Mouse (Mus musculus): ENCODE data around the gene Abcf2. TPM values are rescaled to one million over a fixed set of nuclear protein-coding genes. Genes with fewer than 3 reads are reported as not detected.
"Not testable (repeated sequence)": the region's sequence is repeated elsewhere in the genome, so short reads cannot be mapped to it uniquely, and the experiment has no call there.

Gene Abcf2
- total RNA-seq, 1 experiment from 2014 or later = 40.4 TPM

DNA sequence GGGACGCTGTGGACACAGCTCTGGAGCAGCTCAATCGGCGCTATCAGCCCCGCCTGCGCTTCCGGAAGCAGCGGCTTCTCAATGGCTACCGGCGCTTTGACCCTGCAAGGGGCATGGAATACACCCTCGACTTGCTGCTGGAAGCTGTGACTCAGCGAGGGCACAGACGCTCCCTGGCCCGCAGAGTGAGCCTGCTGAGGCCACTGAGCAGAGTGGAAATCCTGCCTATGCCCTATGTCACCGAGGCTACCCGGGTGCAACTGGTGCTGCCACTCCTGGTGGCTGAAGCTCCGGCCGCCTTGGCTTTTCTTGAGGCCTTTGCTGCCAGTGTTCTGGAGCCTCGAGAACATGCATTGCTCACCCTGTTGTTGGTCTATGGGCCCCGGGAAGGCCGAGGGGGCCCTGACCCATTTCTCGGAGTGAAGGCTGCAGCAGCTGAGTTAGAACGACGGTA lies 14.0 kb upstream of the Abcf2 start:
- no peak for ATAC-seq (ENCODE audit: extremely low read depth, insufficient number of reproducible peaks, low FRiP score, poor library complexity, severe bottlenecking)

DNA sequence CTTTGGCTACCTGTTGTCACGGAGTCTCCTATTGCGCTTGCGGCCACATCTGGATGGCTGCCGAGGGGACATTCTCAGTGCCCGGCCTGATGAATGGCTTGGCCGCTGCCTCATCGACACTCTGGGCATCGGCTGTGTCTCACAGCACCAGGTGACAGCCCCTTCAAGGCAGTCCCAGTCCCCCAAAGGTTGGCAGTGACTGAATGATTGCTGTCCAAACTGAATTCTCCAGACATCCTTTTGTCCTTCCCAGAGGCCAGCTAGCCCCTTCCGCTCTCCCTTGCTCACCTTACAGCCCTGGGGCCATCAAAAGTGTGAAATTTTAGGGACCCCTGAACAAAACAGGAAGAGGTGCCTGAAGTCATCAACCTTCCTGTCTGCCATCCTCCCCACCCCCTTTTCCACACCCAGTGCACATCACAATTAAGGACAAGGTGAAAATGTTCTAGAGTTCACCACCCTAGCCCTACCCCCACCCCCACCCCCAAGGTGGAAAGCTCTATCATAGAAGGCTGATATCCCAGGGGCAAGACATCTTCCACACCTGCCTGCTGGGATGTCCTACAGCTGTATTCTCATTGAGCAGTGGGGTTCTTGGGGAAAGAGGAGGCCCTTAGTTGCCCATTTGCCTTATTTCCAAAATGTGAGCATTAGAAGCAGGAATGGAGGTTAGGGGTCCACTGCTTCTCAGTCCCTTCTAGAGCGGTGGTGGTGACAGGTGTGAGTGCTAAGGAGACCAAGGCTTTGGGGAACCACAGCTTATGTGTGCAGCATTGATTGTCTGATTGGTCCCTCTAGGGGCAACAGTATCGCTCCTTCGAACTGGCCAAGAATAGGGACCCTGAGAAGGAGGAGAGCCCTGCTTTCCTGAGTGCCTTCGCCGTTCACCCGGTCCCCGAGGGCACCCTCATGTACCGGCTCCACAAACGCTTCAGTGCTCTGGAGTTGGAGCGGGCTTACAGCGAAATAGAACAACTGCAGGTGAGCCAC lies 12.5 kb upstream of the Abcf2 start:
- no peak for ATAC-seq (ENCODE audit: extremely low read depth, insufficient number of reproducible peaks, low FRiP score, poor library complexity, severe bottlenecking)

DNA sequence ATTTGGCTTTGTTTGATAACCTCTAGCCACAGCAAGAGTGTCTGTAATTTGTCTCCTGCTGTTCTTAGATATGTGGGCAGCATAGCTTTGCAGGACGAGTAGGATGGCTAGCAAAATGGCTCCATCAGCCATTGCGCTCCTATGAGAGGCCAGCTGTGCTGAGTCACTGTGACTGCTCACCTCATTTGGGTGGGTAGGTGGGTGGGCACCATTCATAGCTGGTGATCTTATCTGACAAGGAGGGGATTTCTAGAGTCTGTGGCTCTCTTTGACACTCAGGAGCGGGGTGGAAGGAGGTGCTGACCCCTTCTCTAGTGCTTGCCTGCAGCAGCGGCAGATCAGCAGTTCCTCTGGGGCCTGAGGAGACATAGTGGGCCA lies 9.9 kb upstream of the Abcf2 start:
- no peak for ATAC-seq (ENCODE audit: extremely low read depth, insufficient number of reproducible peaks, low FRiP score, poor library complexity, severe bottlenecking)

DNA sequence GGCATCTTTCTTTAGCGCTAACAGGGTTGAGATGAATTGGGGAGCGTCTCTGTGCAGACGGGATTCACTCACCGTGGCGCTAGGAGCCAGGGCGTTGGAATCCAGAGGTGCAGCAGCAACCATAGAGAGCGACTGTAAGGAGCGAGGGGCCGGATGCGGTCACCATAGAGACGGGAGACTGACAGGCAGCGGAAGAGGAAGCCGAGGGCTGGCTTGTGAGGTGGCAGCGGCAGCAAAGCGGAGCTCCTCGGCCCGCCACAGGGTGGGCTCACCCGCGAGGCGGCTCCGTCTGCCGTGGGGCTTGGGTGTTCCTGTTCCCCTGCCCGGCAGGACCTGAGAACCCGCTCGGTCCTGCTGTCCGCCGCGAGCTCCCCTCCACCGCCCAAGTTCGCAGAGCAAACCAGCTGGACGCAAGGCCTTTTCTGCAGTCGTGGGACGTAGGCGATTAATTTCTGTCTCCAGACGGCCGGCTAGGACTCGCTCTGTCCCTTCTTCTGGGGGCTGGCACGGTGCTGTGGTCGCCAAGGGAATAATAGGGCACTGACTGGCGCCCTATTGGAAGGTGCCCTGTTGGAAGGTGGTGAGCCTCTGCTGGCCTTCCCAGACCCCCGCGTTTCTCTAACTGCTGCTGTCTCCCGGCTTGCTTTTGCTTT lies 9.4 kb upstream of the Abcf2 start, which contains the start of gene Chpf2:
Gene Chpf2 (plus strand): TSS at position 195 of the 653 bp plus-strand sequence.
- ATAC-seq (ENCODE audit: extremely low read depth, insufficient number of reproducible peaks, low FRiP score, poor library complexity, severe bottlenecking) = peak; percentile 92

DNA sequence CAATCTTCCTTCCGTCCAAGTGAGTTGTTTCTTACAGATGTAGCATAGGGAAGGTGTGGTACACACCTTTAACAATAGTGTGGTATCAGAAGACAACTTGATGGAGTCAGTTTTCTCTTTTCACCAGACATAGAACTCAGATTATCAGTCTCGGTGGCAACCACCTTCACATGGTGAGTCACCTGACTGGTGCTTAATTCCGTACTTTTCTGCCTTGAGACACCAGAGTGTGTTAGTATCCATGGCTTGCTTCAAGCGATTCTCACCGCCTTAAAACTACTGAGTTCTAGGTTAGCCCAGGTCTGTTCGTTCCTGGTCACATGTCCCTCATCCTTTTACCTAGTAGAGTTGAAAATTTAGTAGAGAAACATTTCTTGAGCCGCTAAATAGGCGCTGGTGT lies 8.8 kb upstream of the Abcf2 start:
- no peak for ATAC-seq (ENCODE audit: extremely low read depth, insufficient number of reproducible peaks, low FRiP score, poor library complexity, severe bottlenecking)

DNA sequence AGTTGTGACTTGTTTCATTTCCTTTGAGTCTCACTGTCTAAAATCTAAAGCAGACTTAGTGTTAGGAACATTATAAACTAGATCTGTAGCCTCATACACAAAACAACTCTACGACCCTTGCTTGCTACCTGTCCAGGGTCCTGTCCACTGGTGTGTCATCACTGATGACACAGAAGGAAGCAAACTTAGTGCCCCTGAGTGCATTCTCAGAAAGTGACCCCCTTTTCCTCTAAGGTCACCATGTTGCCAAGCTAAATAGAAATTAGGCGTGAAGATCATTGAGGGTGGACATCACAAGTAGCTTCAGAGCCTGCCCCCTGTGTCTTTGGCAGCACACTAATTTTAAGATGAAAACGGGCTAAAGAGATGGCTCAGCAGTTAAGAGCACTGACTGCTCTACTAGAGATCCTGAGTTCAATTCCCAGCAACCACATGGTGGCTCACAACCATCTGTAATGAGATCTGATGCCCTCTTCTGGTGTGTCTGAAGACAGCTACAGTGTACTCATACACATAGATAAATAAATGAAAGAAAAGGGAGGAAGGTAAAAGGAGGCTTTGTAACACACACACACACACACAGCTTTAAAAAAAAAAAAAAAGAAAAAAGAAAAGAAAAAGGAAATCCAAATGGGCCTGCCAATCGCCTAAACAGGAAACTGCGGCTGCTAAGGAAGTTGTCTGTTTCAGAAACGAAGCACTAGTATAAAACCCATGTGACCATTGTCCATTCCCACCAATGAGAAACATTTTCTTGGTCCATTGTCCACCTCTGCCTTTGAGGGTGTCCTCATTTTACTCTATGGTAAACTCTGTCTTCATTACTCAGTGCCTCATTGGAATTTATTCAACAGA lies 1.1 kb upstream of the Abcf2 start:
- ATAC-seq (ENCODE audit: extremely low read depth, insufficient number of reproducible peaks, low FRiP score, poor library complexity, severe bottlenecking) = no peak

DNA sequence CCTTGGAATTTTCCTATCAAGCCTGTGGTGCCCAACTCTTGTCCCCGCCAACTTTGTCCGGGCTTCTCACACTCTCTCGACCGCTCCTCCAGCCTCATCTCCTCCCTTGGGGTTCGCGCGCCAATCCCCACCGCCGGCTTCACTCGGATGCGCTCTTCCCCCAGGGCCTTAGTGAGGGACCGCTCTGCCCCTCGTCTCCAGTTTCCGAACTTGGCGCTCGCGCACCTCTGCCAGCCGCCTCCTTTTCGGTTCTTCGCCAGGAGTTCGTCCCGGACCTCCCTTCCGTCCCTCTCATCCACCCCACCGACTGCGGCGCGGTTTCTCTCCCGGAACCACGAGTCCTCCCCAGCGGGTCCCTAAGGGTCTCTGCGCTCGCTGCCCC lies 475 bp downstream of the Abcf2 start:
- ATAC-seq (ENCODE audit: extremely low read depth, insufficient number of reproducible peaks, low FRiP score, poor library complexity, severe bottlenecking) = no peak

DNA sequence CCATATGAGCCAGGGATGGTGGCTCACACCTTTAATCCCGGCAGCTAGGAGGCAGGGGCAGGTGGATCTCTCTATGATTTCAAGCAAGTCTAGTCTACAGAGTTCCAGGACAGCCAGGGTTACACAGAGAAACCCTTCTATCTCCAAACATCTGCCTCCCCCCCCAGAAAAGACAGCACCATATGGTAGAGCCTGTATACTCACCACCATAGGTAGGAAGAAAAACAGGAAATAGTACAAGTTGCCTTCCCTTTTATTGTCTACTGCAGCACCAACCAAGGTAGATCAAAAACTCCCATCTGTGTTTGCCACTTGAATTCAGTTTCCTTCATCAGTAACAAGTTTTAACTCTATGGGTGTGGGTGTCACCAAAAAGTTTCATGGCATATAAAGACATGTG lies 1.3 kb downstream of the Abcf2 start:
- no peak for ATAC-seq (ENCODE audit: extremely low read depth, insufficient number of reproducible peaks, low FRiP score, poor library complexity, severe bottlenecking)

DNA sequence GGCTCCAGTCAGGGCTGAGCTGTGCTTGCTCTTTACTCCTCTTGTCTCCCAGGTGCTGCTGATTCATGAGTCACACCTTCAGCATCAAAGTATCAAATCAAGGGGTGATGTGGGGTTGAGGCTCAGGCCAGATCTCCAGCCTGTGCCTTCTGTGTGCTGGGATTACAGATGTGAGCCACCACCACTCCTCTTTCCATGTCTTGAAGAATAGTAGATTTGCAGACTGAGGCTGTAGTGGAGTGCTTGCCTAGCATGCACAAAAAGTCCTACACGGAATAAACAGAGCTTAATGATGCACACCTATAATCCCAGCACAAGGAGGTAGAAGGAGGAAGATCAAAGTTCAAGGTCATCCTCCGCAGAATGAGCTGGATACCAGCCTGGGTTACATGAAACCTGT lies 20.6 kb downstream of the Abcf2 start, which contains the start of gene 4931409K22Rik:
Gene 4931409K22Rik (minus strand): TSS at position 101 of the 400 bp plus-strand sequence.
- ATAC-seq (ENCODE audit: extremely low read depth, insufficient number of reproducible peaks, low FRiP score, poor library complexity, severe bottlenecking) = no peak

DNA sequence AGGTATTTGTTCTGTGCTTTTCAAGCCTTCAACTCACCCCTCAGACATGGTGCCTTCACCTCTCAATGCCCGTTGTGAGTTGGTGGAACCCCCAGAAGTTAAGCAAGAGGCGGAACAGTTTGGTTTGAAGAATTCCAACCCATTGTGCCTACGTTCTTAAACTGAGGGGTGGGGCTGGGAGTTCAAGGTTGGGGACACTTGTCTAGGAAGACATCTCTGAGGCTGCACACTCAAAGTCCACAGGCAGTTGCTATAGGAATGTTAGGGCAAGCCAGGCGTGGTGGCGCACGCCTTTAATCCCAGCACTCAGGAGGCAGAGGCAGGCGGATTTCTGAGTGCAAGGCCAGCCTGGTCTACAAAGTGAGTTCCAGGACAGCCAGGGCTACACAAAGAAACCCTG lies 21.9 kb downstream of the Abcf2 start:
- ATAC-seq (ENCODE audit: extremely low read depth, insufficient number of reproducible peaks, low FRiP score, poor library complexity, severe bottlenecking) = not testable (repeated sequence)

DNA sequence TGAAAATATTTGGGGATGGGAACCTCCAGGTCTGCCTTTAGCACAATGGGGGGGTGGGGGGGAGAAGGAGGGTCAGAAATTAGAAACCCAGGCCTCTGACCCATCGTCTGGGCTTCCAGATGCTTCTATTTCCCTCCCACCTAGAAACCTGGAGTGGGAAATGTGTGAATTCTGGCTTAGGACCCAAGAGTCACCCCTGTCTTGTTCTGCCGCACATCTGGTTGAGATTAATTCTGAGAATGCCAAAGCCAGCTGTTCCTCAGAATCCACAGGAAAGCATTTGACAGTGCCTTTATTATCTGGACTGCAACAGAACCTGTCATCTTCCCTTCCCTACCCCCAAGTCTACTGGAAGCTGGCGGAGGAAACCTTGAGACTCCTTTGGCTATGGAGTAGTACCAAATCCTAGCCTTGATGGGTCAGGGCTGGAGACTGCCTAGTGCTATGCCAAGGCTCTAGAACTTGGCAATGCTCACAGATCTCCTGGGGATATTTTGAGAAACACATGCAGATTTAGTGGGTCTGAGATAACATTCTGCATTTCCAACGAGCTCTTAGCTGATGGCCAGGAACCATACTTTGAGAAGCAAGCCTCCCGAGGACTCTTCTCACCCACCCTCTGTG lies 23.5 kb downstream of the Abcf2 start:
- ATAC-seq (ENCODE audit: extremely low read depth, insufficient number of reproducible peaks, low FRiP score, poor library complexity, severe bottlenecking) = no peak

DNA sequence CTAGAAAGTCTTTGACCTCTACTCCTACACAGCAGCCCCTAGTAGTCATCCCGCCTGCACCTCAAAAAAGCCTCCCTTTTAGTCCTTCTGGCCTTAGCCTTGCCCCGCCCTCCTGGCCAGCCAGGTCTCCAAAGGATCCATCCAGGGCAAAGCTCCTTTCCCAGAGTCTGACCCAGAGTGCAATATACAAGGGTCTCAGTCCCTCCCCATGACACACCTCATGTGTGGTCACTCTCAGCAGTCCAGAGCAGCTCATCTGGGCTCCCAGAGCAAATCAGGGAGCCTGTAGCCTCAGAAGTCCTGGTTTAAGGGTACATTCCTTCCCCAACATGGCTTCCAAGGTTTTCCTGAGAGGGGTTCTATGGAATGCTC lies 26.0 kb downstream of the Abcf2 start:
- ATAC-seq (ENCODE audit: extremely low read depth, insufficient number of reproducible peaks, low FRiP score, poor library complexity, severe bottlenecking) = no peak

DNA sequence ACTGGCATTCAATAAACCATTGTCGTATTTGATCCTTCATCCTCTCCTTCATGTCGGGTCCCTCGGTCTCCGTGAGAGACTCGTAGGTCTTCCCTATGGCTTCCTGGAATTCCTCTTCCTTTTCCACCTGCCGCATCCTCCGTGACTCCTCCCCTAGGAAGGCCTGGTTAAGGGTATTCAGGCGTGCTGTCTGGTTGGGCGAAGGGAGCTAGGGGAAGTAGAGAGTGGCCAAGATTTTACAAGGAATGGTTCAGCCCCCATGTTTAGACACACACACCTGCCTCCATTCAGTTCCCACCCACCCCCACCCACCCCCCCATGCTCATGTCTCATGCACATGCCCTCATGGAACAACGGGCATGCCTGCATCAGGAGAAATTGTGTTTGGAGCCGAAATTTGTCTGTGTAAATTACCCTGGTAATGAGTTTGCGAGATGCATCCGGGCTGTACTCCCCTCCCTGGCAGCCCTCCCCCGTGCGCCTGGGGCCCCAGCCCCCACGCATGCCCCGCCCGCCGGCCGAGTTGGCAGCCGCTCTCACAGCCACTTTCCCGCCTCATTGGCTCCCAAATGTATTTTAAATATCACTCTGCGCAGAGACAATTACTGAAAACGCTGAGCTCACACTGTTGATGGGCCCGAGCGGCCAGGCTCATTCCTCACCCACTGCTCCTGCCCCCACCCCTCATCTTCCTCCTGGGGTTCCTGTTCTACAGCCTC lies 26.5 kb downstream of the Abcf2 start:
- ATAC-seq (ENCODE audit: extremely low read depth, insufficient number of reproducible peaks, low FRiP score, poor library complexity, severe bottlenecking) = no peak

DNA sequence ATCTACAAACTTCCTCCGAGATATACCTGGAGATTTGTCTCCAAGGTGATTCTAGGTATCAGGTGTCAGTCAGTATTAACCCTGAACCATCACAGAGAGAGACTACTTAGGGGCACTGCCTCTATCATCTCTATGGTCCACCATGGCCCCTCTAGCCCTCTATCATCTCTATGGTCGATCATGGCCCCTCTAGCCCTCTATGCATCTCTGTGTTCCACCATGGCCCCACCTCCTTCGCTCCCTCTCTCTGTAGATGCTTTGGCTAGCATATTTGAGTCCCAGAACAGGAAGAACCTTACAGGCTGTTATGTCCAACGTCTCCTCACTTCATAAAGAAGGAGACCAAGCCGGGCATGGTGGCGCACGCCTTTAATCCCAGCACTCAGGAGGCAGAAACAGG lies 34.6 kb downstream of the Abcf2 start:
- ATAC-seq (ENCODE audit: extremely low read depth, insufficient number of reproducible peaks, low FRiP score, poor library complexity, severe bottlenecking) = no peak

DNA sequence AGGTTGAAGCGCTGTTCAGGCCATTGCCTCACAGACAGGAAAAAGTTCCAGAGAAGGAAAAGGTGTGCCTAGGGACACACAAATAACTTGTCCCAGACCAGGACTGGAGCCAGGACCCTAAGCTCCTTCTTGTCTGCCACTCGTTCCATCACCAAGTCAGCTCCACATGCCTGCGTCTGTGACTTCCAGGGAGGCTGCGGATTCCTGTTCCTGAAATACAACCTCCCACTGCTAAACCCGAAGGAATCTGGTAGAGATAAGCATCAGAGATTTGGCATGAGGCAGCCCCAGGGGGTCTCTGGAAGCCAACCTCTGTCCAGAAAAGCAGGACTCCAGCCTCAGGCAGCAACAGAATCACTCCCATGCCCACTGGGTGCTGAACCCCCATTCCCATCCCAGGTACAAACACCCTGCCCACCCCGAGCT lies 36.1 kb downstream of the Abcf2 start:
- no peak for ATAC-seq (ENCODE audit: extremely low read depth, insufficient number of reproducible peaks, low FRiP score, poor library complexity, severe bottlenecking)

DNA sequence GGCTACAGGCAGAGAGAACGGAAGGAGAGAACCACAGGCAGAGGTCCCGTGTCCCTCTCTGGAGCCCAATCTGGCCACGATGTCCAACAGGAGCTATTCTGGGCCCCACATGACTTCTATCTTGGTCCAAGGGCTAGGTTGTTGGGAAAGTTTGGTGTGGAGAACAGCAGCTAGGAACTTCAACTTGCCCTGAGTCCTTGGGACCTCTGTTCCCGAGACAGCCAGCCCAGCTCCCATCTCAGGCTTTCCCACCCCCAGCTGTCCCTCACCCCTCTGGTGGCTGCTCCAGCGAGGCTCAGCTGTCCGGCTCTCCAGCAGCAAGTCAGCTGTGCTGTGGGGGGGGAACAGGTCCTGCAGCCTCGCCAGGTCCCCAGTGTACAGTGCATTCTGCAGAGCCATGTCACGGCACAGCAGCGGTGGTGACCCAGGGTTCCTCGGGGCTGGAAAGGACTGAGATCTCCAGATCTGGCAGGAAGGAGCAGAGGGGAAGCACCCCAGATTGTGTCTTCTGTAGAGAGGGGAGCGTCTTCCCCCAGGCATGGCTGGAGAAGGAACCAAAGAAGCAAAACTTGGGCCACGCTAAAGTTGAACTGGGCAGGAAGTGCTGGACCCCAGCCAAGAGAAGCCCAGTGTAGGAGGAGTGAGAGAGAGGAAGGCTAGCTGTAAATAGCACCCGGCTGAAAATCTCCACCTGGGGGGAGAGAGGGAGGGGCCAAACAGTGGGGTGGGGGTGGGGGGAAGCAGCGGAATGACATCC lies 36.7 kb downstream of the Abcf2 start, which contains the start of gene Asb10:
Gene Asb10 (minus strand): TSS at position 592 of the 757 bp plus-strand sequence.
- ATAC-seq (ENCODE audit: extremely low read depth, insufficient number of reproducible peaks, low FRiP score, poor library complexity, severe bottlenecking) = no peak

DNA sequence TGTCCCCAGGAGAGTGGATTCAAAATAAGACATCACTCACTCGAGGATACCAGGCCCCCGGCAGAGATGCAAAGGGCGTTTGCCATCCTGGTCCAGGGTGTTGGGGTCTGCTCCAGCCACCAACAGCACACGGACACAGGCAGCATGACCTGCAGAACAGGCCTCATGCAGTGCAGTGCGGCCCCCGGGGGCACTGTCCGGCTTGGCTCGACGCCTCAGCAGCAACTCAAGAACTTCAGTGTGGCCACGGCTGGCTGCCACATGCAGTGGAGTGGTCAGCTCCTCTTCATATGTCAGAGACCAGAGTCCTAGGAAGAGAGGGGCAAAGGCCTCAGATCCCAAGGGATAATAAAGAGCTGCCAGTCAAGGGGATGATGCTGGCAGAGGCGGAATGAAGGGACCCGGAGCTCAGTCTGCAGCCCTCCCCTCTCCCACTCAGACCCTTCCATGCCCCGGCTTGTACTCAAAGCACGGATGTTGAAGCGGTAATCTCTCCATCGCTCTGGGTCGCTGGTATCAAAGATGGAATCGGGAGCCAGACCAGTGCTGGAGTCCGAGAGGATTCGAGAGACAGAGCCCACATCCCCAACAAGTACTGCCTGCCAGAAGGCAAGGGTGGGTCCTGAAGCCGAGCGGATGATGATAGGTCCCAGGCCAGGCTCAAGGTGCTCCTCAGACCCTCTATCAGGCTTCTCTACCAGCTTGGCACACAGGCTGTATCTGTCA lies 37.5 kb downstream of the Abcf2 start:
- no peak for ATAC-seq (ENCODE audit: extremely low read depth, insufficient number of reproducible peaks, low FRiP score, poor library complexity, severe bottlenecking)
